In the genomic region with DNA sequence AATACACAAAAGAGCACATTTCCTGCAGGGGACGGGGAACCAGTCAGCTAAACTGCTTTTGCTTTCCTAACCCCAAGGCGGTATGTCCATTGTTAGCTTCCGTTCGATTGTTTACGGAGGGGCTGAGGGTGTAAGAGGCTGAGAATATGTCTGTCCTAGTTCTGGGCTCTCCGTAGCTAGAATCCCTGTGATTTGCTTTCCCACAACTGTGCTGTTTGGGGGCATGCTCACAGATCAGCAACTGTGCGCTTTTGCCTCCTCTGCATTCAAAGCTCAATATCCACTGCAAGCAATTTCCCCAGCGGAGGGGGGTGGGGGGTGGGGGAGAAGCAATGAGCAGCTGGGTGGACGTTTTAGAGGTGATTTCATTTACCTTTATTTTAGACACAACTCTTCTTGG, we compare ENCODE assay signal across 24 mouse cellular contexts. TPM values are rescaled to one million over a fixed set of nuclear protein-coding genes. Genes with fewer than 3 reads are reported as not detected.
DNase-seq lines count a peak whose midpoint lies in the region; ATAC-seq and TF ChIP-seq lines count a peak whose summit lies in the region.
"Had no signal": no experiment of that assay in that cellular context is flagged by ENCODE, and none has a peak within 500 bp of the region (broad histone marks: within the 10 kb centered on the region; RNA-seq: fewer than 3 reads in every experiment).

No protein-coding gene starts in this region.

- H3K4me2 ChIP-seq in kidney, postnatal 0 days (ENCODE audit: low read length), result peak overlapping the region; percentile 36; the same call in 1 of the 2 replicates
- H3K4me2 ChIP-seq in hindbrain, postnatal 0 days (ENCODE audit: low read depth, low read length), result peak overlapping the region; percentile 19; the same call in 1 of the 2 replicates
- H3K4me2 ChIP-seq: heart, embryonic 11.5 days; stomach, embryonic 15.5 days had no signal

- no peak for TF ChIP-seq CTCF in kidney, postnatal 0 days (IDR thresholded peaks at IDR 0.05; ENCODE audit: low read depth)
- TF ChIP-seq CTCF in kidney, adult 2 months (conservative IDR thresholded peaks at IDR 0.05; ENCODE audit: insufficient read depth, insufficient read length, low read depth, low read length), result no peak
- TF ChIP-seq CTCF in hindbrain, postnatal 0 days (IDR thresholded peaks at IDR 0.05; ENCODE audit: low read depth), result no peak

- H3K9ac ChIP-seq in kidney, postnatal 0 days (ENCODE audit: low read depth, low read length), result no peak overlapping the region
- H3K9ac ChIP-seq in hindbrain, postnatal 0 days (replicated peaks; ENCODE audit: low read length), result no peak overlapping the region
- H3K9ac ChIP-seq: forebrain, postnatal 0 days; stomach, embryonic 15.5 days had no signal

- H3K27ac ChIP-seq in kidney, postnatal 0 days, result no peak overlapping the region
- no peak overlapping the region for H3K27ac ChIP-seq in kidney, adult 2 months (ENCODE audit: insufficient read depth, low read depth, low read length)
- H3K27ac ChIP-seq in hindbrain, postnatal 0 days, result no peak overlapping the region
- H3K27ac ChIP-seq: stomach, embryonic 15.5 days had no signal

- WGBS in kidney, postnatal 0 days, result 48% methylated on average over 9 of the region's 9 CpGs
- 64% methylated on average over 9 of the region's 9 CpGs for WGBS in kidney, adult 2 months
- 57% methylated on average over 9 of the region's 9 CpGs for WGBS in hindbrain, postnatal 0 days

- peak; percentile 63 for DNase-seq in heart, adult 11 months
- DNase-seq in heart, adult 18-20 months, result no peak
- no peak for DNase-seq in kidney, postnatal 0 days (ENCODE audit: low spot score)
- DNase-seq in kidney, adult 2 months, result no peak
- peak; percentile 36 for DNase-seq in R1 (ENCODE audit: low read depth, low spot score)
- no peak for DNase-seq in hindbrain, postnatal 0 days (ENCODE audit: low spot score)
- no peak for DNase-seq in left cerebral cortex, adult 8-10 months (ENCODE audit: low spot score in 2 of 2)
- DNase-seq in adrenal gland, postnatal 4 days (ENCODE audit: low spot score in 2 of 2), result no peak
- DNase-seq: adrenal gland, postnatal 25 days; cerebellum, postnatal 10 days; embryo, embryonic 11 days; forebrain, postnatal 0 days; gastrocnemius, postnatal 14 days; kidney, postnatal 14 days; lung, postnatal 10 days had no signal

- no peak for TF ChIP-seq POLR2A in kidney, adult 2 months (IDR thresholded peaks at IDR 0.05; ENCODE audit: low read depth, low read length)

- H3K4me3 ChIP-seq in kidney, postnatal 0 days (replicated peaks; ENCODE audit: low read depth, low read length), result no peak overlapping the region
- no peak overlapping the region for H3K4me3 ChIP-seq in kidney, adult 2 months (ENCODE audit: insufficient read depth, low read depth, low read length)
- H3K4me3 ChIP-seq in hindbrain, postnatal 0 days (ENCODE audit: low read length), result no peak overlapping the region
- H3K4me3 ChIP-seq: stomach, embryonic 15.5 days had no signal

- no peak for ATAC-seq in kidney, postnatal 0 days (replicated peaks; ENCODE audit: low FRiP score, low read depth)
- ATAC-seq in hindbrain, postnatal 0 days, result no peak
- ATAC-seq: activated CD4-positive, CD25-positive, alpha-beta regulatory T cell, adult 4 months; forebrain, postnatal 0 days had no signal

- no peaks in the 10 kb centered on the region for H3K9me3 ChIP-seq in kidney, postnatal 0 days (replicated peaks; ENCODE audit: low read length)
- H3K9me3 ChIP-seq in hindbrain, postnatal 0 days (ENCODE audit: low read length), result no peaks in the 10 kb centered on the region
- H3K9me3 ChIP-seq: stomach, embryonic 15.5 days had no signal

- no peaks in the 10 kb centered on the region for H3K27me3 ChIP-seq in kidney, postnatal 0 days (ENCODE audit: insufficient read depth, low read length)
- H3K27me3 ChIP-seq in kidney, adult 2 months (replicated peaks; ENCODE audit: control insufficient read depth, insufficient read depth, low read length), result no peaks in the 10 kb centered on the region
- H3K27me3 ChIP-seq in hindbrain, postnatal 0 days (ENCODE audit: insufficient read depth, low read length), result no peaks in the 10 kb centered on the region
- H3K27me3 ChIP-seq: CH12.LX; stomach, embryonic 15.5 days had no signal

- H3K4me1 ChIP-seq in kidney, postnatal 0 days (replicated peaks; ENCODE audit: insufficient read depth, low read length), result no peaks in the 10 kb centered on the region
- H3K4me1 ChIP-seq in kidney, adult 2 months (ENCODE audit: control insufficient read depth, insufficient read depth, low read length), result no peaks in the 10 kb centered on the region
- H3K4me1 ChIP-seq in hindbrain, postnatal 0 days (ENCODE audit: insufficient read depth, low read length), result no peaks in the 10 kb centered on the region
- H3K4me1 ChIP-seq: stomach, embryonic 15.5 days had no signal

- no peaks in the 10 kb centered on the region for H3K36me3 ChIP-seq in kidney, postnatal 0 days (ENCODE audit: insufficient read depth, low read length)
- no peaks in the 10 kb centered on the region for H3K36me3 ChIP-seq in kidney, adult 2 months (ENCODE audit: control insufficient read depth, insufficient read depth, low read length)
- no peaks in the 10 kb centered on the region for H3K36me3 ChIP-seq in hindbrain, postnatal 0 days (ENCODE audit: insufficient read depth, low read length)
- H3K36me3 ChIP-seq: stomach, embryonic 15.5 days had no signal

RNA-seq across cellular contexts. Expression of a gene that starts 39.3 kb away (rescaled TPM):
- 1 to 10 TPM; 1.8 to 5.9 TPM for total RNA-seq in heart, adult 18-20 months (2021)
- polyA plus RNA-seq in kidney, postnatal 0 days (2015; fragmentation: Nextera tagmentation; extraction: Ambion mirVana), result 0.62 and 0.91 TPM in 2 replicates
- polyA plus RNA-seq in kidney, adult 2 months (2012; rRNA removed), result 1.6 and 1.9 TPM in 2 replicates
- not detected in 2 replicates for total RNA-seq in hindbrain, postnatal 0 days (2014; rRNA removed)
- polyA plus RNA-seq in hindbrain, postnatal 0 days (2015; fragmentation: Nextera tagmentation; extraction: Ambion mirVana), result 0.13 TPM in 1 of 2 replicates, not detected in the other
- total RNA-seq in left cerebral cortex, adult 8-10 months (2022), result under 1 TPM in 1 of 4 experiments, not detected in 3; 0.26 TPM
- under 1 TPM in 1 of 2 experiments, not detected in 1; 0.23 TPM for total RNA-seq in adrenal gland, postnatal 4 days (2021)
- total RNA-seq: adrenal gland, postnatal 25 days; CH12.LX; forebrain, postnatal 0 days; hematopoietic stem cell, adult 5-6 weeks; layer of hippocampus, postnatal 10 days; left cerebral cortex, postnatal 25 days; megakaryocyte-erythroid progenitor cell, adult 5-6 weeks had no signal
- polyA plus RNA-seq: activated CD4-positive, CD25-positive, alpha-beta regulatory T cell, adult 4 months; forebrain, postnatal 0 days; heart, embryonic 11.5 days; small intestine, adult 2 months; stomach, embryonic 15.5 days had no signal

RNA-seq across cellular contexts. Expression of a gene that starts 58.4 kb away (rescaled TPM):
- total RNA-seq in heart, adult 18-20 months (2021), result 10 to 100 TPM; 32.7 to 37.2 TPM
- polyA plus RNA-seq in kidney, postnatal 0 days (2015; fragmentation: Nextera tagmentation; extraction: Ambion mirVana), result 22.8 and 24.3 TPM in 2 replicates
- polyA plus RNA-seq in kidney, adult 2 months (2012; rRNA removed), result 4.3 and 4.6 TPM in 2 replicates
- 12.3 and 14.6 TPM in 2 replicates for total RNA-seq in hindbrain, postnatal 0 days (2014; rRNA removed)
- polyA plus RNA-seq in hindbrain, postnatal 0 days (2015; fragmentation: Nextera tagmentation; extraction: Ambion mirVana), result 27.3 and 27.5 TPM in 2 replicates
- total RNA-seq in left cerebral cortex, adult 8-10 months (2022), result 10 to 100 TPM; 35.3 to 38.5 (median 36.6) TPM
- total RNA-seq in adrenal gland, postnatal 4 days (2021), result 10 to 100 TPM; 29.4 to 33.9 TPM

Comparison
In these comparisons a context has a peak if more than half of its experiments do, and no peak if none do; other contexts are left out.
1. DNase-seq: peak in heart, adult 11 months (single experiment) and R1 (single experiment); none in heart, adult 18-20 months (0 of 2), kidney, postnatal 0 days (single experiment), kidney, adult 2 months (single experiment), hindbrain, postnatal 0 days (single experiment), left cerebral cortex, adult 8-10 months (0 of 2) and adrenal gland, postnatal 4 days (0 of 2).